Mouse (Mus musculus): ENCODE data around the gene Cracr2b. TPM values are rescaled to one million over a fixed set of nuclear protein-coding genes. Genes with fewer than 3 reads are reported as not detected.

The Cracr2b gene
- total RNA-seq, 2 experiments from 2014 or later: 13.1 to 14.2 TPM

- DNase-seq (ENCODE audit: low spot score in 2 of 2): no peak
These were observed 9.0 kb upstream of the Cracr2b start for GRCm38 (mm10) chr7:141451928-141452327.

- no peak for DNase-seq (ENCODE audit: low spot score in 2 of 2)
These were observed 7.3 kb upstream of the Cracr2b start for GRCm38 (mm10) chr7:141453636-141454035.

- peak; percentile 90 to 91 for DNase-seq (ENCODE audit: low spot score in 2 of 2)
These were observed 5.8 kb upstream of the Cracr2b start, which contains the start of gene Pnpla2 for GRCm38 (mm10) chr7:141454967-141455551. Gene Pnpla2 (plus strand): TSS chr7:141455198.

- DNase-seq (ENCODE audit: low spot score in 2 of 2): peak in 1 of 2 experiments; percentile 54
These were observed 5.1 kb upstream of the Cracr2b start for GRCm38 (mm10) chr7:141455610-141456314.

- DNase-seq (ENCODE audit: low spot score in 2 of 2): no peak
These were observed 4.2 kb upstream of the Cracr2b start for GRCm38 (mm10) chr7:141456739-141457138.

GRCm38 (mm10) chr7:141457236-141457635, 3.7 kb upstream of the Cracr2b start:
- DNase-seq (ENCODE audit: low spot score in 2 of 2): no peak

GRCm38 (mm10) chr7:141457986-141458660, 2.8 kb upstream of the Cracr2b start:
- DNase-seq (ENCODE audit: low spot score in 2 of 2): no peak

- DNase-seq (ENCODE audit: low spot score in 2 of 2): no peak
These were observed 2.2 kb upstream of the Cracr2b start for GRCm38 (mm10) chr7:141458661-141459060.

GRCm38 (mm10) chr7:141459301-141459711, 1.6 kb upstream of the Cracr2b start:
- DNase-seq (ENCODE audit: low spot score in 2 of 2): no peak

- no peak for DNase-seq (ENCODE audit: low spot score in 2 of 2)
These were observed 898 bp upstream of the Cracr2b start for GRCm38 (mm10) chr7:141460001-141460390.

- peak in 1 of 2 experiments; percentile 2 for DNase-seq (ENCODE audit: low spot score in 2 of 2)
These were observed 833 bp downstream of the Cracr2b start for GRCm38 (mm10) chr7:141461521-141462332.

- no peak for DNase-seq (ENCODE audit: low spot score in 2 of 2)
These were observed 1.5 kb downstream of the Cracr2b start for GRCm38 (mm10) chr7:141462333-141462821.

GRCm38 (mm10) chr7:141463824-141464602, 3.1 kb downstream of the Cracr2b start:
- peak in 1 of 2 experiments; percentile 11 for DNase-seq (ENCODE audit: low spot score in 2 of 2)

GRCm38 (mm10) chr7:141464603-141465201, 3.8 kb downstream of the Cracr2b start:
- DNase-seq (ENCODE audit: low spot score in 2 of 2): peak in 1 of 2 experiments; percentile 5

GRCm38 (mm10) chr7:141465388-141466044, 4.6 kb downstream of the Cracr2b start:
- DNase-seq (ENCODE audit: low spot score in 2 of 2): no peak

GRCm38 (mm10) chr7:141466045-141466394, 5.1 kb downstream of the Cracr2b start:
- no peak for DNase-seq (ENCODE audit: low spot score in 2 of 2)

- DNase-seq (ENCODE audit: low spot score in 2 of 2): no peak
These were observed 5.8 kb downstream of the Cracr2b start for GRCm38 (mm10) chr7:141466607-141467148.

- peak; percentile 77 to 78 for DNase-seq (ENCODE audit: low spot score in 2 of 2)
These were observed 6.5 kb downstream of the Cracr2b start, which contains the start of gene Cd151 for GRCm38 (mm10) chr7:141467230-141468030. Gene Cd151 (plus strand): TSS chr7:141467392.
